Mouse (Mus musculus) ES-Bruce4 (cell line): Measurements from ENCODE around the gene Olfr66.

Experiments
- CTCF ChIP-seq: IDR thresholded peaks from one replicate; pipeline ENCODE4 v1.8.1; 2011; ENCODE audit warnings: low read depth, low read length
- POLR2A ChIP-seq: IDR thresholded peaks from one replicate; pipeline ENCODE4 v1.8.1; 2011; ENCODE audit warnings: low read length; ENCODE audit not compliant: insufficient read depth

GRCm38 (mm10) chr7:103854669-103855068 lies 31.4 kb downstream of the Olfr66 start:
- TF ChIP-seq CTCF (no peak), POLR2A (no peak)
